Mouse (Mus musculus): ENCODE data around the gene Gabrr3.

Gabrr3 gene

GRCm38 (mm10) chr16:59407032-59407431, at the start of gene Gabrr3:
TSS of gene Gabrr3 (plus strand) at chr16:59407332.
- DNase-seq (ENCODE audit: low spot score) = no peak

GRCm38 (mm10) chr16:59363893-59364292, 43.2 kb upstream of the Gabrr3 start, which contains the start of gene Olfr209:
TSS of gene Olfr209 (minus strand) at chr16:59363993.
- DNase-seq (ENCODE audit: low spot score) = no peak

GRCm38 (mm10) chr16:59393300-59393699, 13.8 kb upstream of the Gabrr3 start:
- DNase-seq (ENCODE audit: low spot score) = no peak

DNA sequence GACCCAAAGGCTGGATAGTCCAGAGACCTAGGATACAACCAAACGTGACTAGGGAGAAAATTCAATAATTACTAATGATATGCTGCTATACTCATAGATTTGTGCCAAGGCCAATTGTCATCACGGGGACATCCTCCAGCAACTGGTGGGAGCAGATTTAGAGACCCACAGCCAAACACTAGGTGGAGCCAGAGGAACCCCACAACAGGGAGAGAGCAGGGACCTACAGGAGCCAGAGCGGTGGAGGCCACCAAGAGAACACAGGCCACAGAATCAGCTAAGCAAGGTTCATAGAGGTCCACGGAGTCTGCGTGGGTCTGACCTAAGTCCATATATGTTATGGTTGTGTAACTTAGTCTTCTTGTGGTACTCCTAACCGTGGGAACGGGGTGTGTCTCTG, 6.0 kb upstream of the Gabrr3 start:
- DNase-seq (ENCODE audit: low spot score) = no peak

- DNase-seq (ENCODE audit: low spot score) = no peak
Observed at GRCm38 (mm10) chr16:59401985-59402384, 5.1 kb upstream of the Gabrr3 start.

DNA sequence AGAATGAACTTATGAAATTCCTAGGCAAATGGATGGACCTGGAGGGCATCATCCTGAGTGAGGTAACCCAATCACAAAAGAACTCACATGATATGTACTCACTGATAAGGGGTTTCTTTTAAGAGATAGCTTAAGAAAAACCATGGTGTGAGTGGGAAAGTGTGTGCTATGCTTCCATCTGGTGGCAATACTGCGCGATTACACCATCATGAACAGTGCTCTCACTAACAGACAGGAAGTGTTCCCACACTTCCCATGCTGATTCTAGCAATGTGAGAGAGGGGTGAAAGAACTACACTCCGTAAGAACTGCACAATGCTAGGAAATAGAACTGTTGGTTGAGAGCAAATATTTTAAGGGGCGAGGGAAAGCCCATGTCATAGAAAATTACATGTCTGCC, 3.4 kb upstream of the Gabrr3 start:
- DNase-seq (ENCODE audit: low spot score) = no peak

DNA sequence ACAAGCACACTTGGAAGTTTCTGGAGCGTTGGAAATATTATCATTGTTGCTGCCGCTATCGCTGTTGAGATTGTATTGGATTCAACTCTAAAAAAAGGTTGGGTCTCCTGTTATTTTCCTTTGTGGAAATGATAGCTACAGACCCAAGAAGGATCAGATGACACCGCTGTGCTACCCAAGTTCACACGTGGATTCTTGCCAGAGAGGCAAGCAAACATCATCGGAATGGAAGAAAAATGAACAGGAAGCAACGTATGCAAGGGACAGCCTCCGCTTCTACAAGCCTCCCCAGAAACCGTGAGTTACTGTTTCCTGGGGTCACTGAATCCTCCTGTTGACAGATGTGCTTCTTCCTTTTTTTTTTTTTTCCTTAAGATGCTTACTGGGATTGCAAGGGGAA, 2.3 kb upstream of the Gabrr3 start:
- DNase-seq (ENCODE audit: low spot score) = no peak

DNA sequence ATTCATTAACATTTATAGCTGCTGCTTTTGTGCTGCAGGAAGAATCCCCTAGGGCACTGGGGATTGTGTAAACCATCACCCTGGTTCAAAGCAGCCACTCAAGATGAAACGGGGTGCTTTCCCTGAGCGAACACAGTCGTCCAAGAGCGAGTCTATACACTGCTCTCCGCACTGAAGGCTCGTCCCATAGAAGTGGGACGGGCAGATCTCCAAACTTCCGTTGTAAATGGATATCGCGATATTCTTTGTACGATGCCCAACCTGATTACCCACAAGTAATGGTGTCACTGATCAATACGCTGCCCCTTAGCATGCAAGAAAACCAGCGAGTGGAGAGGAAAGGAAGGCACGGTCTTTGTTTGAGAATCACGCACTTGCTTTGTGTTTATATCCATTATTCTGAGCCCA, 2.2 kb downstream of the Gabrr3 start:
- DNase-seq (ENCODE audit: low spot score) = no peak

GRCm38 (mm10) chr16:59409800-59410199, 2.7 kb downstream of the Gabrr3 start:
- DNase-seq (ENCODE audit: low spot score) = no peak

GRCm38 (mm10) chr16:59413475-59413874, 6.3 kb downstream of the Gabrr3 start:
- no peak for DNase-seq (ENCODE audit: low spot score)

DNA sequence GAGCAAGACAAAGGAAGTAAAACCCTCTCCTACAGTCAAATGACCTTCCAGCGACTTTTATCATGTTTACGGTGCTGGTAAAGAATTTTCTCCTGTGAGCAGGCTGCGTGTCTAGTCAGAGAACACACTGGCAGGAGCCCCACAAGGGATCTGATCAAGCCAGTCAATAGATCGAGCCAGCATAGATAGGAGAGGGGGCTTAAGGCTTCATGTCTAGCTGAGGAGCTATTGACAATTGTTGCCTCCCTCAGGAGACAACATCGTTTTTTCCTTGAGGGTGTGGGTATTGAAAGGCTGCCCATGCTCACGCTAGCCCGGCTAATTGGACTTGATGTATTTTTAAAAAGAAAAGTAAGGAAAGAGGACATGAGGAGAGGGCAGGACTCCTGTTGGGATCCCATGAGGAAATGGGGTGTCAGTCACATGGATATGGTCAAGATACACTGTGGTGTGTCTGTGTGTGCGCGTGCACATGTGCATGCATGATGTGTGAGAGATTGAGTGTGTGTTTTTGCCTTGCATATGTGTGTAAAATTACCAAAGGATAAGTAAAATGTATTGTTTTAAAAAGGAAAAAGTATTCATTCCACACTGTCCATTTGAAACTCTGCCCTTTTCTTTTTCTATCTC, 13.2 kb downstream of the Gabrr3 start:
- DNase-seq (ENCODE audit: low spot score) = no peak

- DNase-seq (ENCODE audit: low spot score) = peak; percentile 38
Observed at GRCm38 (mm10) chr16:59420867-59421251, 13.7 kb downstream of the Gabrr3 start.

GRCm38 (mm10) chr16:59421571-59422345, 14.6 kb downstream of the Gabrr3 start:
- no peak for DNase-seq (ENCODE audit: low spot score)

- DNase-seq (ENCODE audit: low spot score) = no peak
Observed at GRCm38 (mm10) chr16:59427960-59428359, 20.8 kb downstream of the Gabrr3 start.

DNA sequence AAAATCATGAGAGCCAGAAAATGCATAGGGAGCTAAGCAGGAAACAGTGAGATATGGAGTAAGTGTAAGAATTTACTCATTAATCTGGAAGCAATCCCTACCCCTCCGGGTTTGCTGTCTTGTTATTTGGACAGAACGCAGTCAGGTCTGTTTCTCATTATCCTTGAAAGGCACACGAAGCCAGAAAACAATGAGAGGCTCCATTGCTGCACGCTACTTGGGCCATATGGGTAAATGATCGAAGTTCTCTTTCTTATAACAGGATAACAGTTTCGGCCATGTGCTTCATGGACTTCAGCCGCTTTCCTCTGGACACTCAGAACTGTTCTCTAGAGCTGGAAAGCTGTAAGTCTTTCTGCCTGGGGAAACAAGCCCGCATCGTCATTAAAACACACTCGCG, 26.0 kb downstream of the Gabrr3 start:
- DNase-seq (ENCODE audit: low spot score) = no peak

DNA sequence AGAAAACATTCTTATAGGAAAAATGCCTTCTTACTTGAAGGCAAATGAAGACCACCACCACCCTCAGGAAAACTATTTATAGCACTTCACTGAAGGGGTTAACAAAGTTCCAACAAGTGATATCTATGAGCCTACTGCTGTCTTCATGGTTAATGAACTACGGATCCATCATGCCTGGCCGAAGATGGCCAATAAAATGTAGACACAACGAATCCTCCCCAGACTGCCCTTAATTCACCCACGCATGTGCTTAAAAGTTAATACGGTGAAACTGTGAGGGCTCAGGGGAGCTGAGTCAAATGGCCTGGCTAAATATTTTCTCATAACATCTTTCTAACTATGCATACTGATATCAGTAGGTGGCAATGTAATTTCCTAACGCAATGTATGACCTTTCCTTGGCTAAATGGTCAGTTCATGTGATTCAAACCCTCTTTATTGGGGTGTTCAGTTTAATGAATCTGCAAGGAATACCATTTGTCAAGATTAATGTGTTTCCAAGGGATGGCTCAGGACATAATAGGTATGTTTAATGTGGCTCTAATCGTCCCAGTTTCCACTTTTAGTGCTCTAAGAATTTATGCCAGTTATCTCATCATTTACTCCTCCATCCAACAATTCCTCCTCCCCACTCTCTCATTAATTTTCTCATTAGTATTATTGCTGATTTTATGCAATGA, 37.9 kb downstream of the Gabrr3 start:
- DNase-seq (ENCODE audit: low spot score) = no peak

GRCm38 (mm10) chr16:59448181-59448580, 41.0 kb downstream of the Gabrr3 start:
- DNase-seq (ENCODE audit: low spot score) = no peak

DNA sequence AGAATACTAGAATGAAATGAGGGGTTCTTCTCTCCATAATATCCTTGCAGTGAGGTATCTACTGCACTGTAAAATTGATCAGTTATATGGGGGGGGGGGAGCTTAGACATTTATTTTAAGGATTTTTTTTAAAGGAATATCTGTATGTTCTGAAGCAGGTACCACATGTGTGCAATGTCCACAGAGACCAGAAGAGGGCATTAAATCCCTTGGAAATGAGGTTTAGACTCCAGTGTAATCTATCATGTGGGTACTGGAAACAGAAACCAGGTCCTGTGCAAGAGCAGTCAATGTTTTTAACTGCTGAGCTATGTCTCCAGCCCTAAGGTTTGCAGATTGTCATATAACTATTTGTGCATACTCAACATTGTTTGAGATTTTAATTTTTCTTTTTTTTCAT, 42.0 kb downstream of the Gabrr3 start:
- no peak for DNase-seq (ENCODE audit: low spot score)

- DNase-seq (ENCODE audit: low spot score) = no peak
Observed at GRCm38 (mm10) chr16:59451813-59452212, 44.7 kb downstream of the Gabrr3 start.

- DNase-seq (ENCODE audit: low spot score) = peak; percentile 73
Observed at GRCm38 (mm10) chr16:59459259-59459861, 52.2 kb downstream of the Gabrr3 start.

- DNase-seq (ENCODE audit: low spot score) = no peak
Observed at GRCm38 (mm10) chr16:59463567-59463966, 56.4 kb downstream of the Gabrr3 start.

- DNase-seq (ENCODE audit: low spot score) = no peak
Observed at GRCm38 (mm10) chr16:59463973-59464372, 56.8 kb downstream of the Gabrr3 start.

DNA sequence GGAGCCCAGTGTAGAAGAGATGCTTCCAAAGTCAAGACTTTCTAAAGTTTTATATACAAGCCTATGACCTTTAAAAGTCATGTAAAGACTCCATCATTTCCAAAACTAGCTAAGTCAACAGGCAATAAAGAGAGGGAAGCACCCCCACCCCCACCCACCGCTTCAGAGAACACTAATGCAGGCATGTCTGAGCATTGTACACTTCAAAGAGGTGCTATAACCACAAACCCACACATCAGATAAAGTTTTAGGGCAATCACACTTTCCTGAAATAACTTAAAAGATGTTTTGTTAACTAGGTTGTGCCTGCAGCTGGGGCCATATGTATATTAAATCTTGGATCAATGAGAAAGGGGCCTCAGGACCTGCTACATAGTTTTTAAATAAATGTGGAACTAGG, 62.7 kb downstream of the Gabrr3 start:
- DNase-seq (ENCODE audit: low spot score) = peak; percentile 28
